Mouse (Mus musculus) olfactory bulb, adult 2 months (tissue): ENCODE data around the gene Uhrf1bp1l.

Experiments
- CTCF ChIP-seq: fragments of 200-500 bp; IDR thresholded peaks from 2 replicates; pipeline ENCODE4 v1.5.1; 2012; ENCODE audit warnings: low read depth, mild to moderate bottlenecking, low read length, moderate library complexity; ENCODE audit not compliant: insufficient read depth
- POLR2A ChIP-seq: fragments of 200-500 bp; IDR thresholded peaks from 2 replicates; pipeline ENCODE4 v1.6.1; 2012; ENCODE audit warnings: mild to moderate bottlenecking, low read depth, low read length, moderate library complexity; ENCODE audit not compliant: insufficient read depth

- no peak for TF ChIP-seq POLR2A
- TF ChIP-seq CTCF, result no peak
These were observed 27.1 kb downstream of the Uhrf1bp1l start for GRCm38 (mm10) chr10:89771894-89772293.
